Mouse (Mus musculus) kidney, adult 9 months (tissue): ENCODE data around the gene Mdga2.

ENCODE experiments used
- DNase-seq: peaks from one replicate; pipeline ENCODE4 v3.0.0; 2022

The Mdga2 gene

DNA sequence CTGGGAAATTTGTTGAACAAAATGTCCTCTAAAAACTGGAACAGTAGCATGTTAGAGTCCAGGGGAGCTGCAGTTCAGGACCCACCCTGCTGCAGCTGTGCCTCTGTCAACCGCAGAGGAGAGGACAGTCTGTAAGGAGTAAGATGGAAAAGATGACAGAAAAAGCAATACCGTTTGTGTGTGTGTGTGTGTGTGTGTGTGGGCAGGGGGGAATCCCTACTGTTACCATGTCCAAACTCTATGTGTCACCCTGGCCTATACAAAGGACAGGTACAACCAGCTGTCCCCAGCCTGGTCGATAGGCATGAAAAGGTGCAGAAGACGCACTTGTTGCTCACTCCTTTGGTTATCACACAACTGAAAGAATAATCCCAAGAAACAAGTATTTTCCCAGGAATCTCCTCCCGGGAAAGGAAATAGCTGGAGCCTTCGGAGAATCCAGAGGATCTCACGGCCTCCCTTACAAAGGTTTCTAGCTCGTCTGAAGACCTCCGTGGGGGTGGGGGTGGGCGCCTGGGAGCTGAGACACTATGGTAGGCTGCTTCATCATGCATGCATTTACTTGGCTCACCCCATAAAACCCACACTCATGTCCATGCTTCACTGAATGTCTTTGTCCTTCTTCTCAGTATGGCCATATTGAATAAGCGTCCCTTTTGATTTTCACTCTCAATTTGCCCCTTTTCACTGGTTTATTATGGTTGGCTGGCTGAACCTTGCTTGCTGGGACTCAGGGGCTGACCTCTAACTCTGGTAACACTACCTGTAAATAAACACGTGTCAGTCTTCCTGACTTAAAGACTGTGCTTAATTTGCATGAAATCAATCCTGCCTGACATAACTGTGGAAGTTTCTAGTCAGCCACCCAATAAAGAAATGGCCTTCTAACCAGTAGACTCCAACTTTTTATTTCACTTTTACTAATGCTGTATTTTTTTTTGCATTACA, 573.5 kb downstream of the Mdga2 start:
- DNase-seq = no peak

DNA sequence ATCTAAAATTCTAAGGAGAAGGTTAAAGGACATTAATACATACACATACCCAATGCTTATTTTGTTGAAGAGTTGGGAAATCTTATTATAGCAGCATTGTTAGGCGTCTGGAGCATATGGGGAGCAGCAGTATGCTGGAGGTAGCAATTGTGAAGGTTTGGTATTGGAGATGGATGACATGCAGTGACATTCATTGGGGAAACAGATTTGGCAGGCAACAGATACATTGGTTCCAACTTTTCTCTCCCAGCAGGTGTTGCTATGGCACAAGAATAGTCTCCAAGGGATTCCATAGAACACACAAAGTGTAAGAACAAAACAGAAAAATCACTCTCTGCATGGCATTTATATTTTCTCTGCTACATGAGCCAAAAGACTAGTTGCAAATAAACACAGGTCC, 581.9 kb downstream of the Mdga2 start:
- DNase-seq = no peak

DNA sequence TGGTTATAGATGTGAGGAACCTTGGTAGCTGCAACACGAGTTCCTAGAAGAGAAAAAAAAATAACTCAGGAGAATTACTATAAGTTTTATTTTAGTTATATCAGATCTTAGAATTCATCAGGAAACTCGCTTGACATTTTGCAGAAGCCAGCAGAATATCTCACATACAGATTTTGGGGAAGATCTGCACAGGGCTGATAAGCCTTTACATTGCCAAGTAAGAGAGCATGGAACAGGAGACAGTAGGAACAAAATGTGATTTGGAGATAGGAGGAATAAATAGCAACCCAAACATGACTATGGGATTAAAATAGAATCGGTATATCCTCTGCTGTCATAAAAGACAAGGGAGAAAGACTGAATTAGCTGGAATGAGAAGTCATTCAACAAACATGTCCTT, 602.4 kb downstream of the Mdga2 start:
- DNase-seq = no peak

DNA sequence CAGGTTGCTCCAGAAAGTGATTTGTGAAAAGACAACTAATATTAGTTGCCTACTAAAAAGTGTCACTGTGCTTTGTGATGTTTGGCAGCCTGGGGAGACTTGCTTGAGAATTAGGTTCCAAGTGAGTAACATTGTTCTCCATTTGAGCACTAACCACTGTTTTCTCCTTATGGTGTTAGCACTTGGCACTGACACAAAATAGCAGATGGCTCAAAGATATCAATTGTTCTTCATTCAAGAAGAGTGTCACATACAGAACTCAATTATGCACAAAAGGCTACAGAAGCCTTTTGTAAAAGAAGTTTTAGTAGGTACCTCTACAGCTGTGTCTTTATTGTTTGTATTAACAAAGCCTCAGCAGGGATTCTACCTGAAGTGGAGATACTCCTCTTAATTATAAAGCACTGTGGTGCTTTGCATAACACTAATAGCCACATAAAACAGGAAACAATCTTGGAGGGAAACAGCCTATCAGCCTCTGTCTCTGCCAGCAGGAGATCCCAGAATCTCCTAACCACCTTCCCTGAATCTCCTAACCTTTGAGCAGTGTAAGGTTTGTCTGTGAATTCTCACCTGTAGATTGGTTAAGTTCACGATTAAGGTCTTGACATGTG, 630.6 kb downstream of the Mdga2 start:
- no peak for DNase-seq

DNA sequence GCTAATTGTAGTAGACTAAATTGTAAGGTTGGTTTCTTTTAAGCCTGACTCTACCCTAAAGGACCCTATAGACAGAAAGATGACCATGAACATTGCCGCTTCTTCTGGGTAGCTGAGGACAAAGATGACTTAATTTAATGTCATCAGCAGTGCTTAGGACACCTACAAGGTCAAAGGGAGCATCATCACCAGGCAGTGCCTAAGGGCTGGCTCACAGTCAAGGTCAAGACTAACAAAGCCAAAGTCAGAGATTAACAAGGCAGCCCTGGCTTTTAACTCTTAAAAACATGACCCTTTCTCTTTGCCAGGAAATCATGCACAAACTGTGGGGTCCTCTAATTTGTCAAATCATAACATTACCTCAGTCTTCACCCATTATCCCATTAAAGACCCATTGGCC, 657.0 kb downstream of the Mdga2 start:
- no peak for DNase-seq

DNA sequence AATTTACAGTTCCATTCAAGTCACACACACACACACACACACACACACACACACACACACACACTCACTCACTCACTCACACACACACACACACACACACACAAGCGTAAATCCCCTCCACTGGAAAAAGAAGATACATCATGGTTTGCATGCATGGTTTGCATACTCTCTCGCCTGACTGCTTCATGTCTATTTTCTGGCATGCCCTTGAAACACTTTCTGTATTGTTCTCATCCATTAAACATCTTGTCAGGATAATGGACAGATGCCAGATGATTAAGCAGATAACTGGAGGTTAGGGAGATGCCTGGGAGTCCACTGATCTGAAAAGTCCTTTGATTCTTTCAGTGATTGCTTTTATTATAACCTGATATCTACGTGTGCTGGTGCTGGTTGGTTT, 665.5 kb downstream of the Mdga2 start:
- DNase-seq = no peak

DNA sequence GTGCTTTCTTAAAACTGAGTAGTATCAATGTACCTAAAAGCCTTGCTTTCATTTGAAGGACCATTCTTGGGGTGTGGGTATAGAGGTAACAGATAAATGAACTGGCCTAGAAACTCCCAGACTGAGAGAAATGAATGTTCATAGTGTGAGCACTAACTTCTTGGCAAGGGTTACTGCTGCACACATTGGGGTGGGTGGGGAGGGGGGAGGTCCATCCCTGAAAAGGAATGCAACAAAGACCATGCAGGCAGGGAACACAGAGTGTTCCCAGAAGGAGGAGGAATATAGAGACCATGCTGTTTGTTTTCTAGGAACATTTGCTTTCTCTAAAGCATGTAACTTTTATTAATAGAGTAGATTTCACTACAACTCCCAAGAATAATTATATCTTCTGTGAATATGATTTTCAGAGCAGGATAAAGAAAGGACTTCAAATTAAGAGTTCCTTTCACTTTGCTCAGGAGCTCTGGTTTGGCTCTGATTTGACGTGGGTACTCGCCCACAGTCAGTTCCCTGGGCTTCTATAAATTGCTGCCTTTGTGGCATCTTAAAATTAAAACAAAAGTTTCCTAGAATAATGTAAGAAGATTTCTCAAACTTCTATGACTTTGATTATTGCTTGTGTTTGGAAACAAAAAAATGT, 666.0 kb downstream of the Mdga2 start:
- no peak for DNase-seq

DNA sequence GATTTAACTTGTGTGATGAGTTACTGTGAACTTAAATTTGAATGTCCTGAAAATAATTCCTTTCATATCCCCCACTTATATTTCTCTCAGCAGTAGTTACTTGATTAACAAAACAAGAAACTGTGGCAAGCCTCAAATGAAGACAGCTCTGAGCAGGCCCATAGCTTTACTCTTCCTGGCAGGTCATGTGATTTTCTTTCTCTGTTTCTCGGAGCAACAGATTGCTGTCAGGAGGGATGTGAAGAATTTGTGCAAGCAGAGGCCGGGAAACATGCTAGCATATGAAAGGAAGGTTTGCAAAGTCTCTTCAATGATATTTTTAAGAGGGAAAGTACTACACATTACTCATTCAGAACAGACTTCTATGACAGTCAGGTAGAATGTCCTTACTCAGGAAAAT, 697.4 kb downstream of the Mdga2 start:
- no peak for DNase-seq

DNA sequence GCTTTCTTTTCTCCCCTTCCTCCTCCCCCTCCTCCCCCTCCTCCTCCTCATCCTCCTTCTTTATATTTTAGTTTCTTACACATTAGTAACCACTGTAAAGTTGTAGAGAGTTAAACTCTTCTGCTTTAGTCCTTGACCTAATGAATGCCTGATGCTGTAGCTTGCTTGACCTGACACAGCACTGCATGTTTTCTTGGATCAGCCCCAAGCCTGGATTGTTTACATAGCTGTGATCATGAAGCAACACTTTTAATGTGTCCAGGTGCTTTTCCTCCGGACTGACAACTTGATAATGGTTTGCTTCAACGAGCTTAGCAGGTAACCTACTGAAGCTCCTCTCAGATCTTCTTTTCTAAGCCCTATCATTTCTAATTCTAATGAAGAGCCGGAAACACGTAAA, 723.1 kb downstream of the Mdga2 start:
- DNase-seq = no peak

DNA sequence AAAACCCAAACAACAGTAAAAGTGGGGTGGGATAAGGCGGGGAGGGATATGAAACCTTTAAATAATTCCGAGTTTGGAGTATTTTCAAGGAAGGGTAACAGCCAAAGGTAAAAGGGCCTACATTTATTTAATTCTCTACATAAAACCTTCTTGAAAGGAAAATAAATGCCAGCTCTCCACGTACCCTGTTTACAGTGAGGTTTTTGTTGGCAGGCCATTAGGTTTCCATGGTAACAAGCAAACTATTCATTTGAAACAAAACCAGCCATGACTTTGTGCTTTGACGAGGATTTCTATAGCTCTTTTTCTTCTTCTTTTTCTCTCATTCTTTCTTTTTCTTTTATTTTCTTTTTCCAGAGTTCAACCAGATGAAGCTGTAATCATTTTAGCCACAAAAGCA, 751.5 kb downstream of the Mdga2 start:
- DNase-seq = no peak

DNA sequence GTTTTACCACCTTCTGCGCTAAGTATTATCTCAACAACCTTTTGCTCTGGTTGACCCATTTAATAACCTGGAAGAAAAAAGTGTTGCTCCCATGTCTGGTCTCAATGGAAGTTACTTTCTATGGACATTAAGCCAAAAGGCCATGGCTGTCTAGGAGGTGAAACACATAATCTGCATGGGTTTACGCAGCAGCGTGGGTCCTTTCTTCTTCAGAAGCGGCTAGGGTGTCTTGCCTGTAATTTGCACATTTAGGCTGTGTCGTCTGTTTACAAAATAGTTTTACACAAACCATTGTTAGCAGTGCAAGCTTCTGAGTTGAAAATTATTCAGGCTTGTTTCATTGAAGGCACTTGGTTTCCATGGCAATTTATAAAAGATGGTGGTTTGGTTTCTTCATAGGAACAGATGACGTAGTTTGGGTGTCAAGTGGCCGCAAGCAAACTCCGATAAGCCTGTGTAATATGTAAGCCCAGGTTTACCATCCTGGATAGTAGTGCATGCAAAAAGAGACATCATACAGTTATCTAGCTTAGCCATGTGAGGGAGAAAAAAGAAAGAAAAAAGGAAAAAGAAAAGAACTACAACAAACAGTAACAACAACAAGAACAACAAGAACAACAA, 752.0 kb downstream of the Mdga2 start:
- no peak for DNase-seq

DNA sequence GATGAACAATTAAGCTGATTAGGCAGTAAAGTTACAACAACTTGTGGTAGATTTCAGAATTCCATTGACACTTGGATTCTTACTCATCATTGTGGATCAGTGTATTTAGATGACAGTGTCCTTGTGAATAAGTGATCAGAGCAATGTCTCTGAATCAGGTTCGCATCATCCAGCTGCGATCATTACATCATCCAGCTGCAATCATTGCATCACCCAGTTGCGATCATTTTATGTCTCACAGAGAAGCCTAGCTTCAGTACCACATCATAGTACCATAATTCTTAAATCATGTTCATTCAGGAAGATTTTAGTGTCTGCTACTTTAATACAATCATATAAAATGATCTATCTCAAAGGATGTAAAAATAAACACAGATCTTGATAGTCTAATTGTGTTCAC, 756.8 kb downstream of the Mdga2 start:
- no peak for DNase-seq

DNA sequence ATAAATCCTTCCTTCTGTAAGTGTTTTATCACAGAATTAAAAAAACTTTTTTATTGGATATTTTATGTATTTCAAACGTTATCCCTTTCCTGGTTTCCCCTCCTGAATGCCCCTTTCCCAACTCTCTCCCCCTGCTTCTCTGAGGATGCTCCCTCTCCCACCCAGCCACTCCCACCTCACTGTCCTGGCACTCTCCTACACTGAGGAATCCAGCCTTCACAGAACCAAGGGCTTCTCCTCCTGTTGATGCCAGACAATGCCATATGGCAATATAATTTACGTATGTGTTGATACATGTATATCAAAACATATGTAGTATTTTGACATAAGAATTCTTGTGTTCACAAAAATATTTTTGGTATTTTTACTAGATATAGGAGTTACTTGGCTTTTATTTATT, 779.0 kb downstream of the Mdga2 start:
- no peak for DNase-seq
